Mouse (Mus musculus) embryonic stem cell, embryonic (primary cell): ENCODE data around the gene Ehmt2.

Experiments used
- CTCF ChIA-PET, 4 experiments: fragments of 300-600 bp in 2 of 4; fragments of 350-600 bp in 2 of 4; sonication (Branson Sonifier 250); formaldehyde crosslinking; loops; one replicate each; lab custom pipeline; 2022; ENCODE audit warnings: inconsistent platforms in 2 of 4; lab: Charles Lee
- POLR2A ChIA-PET, 4 experiments: fragments of 300-600 bp in 2 of 4; fragments of 350-600 bp in 2 of 4; sonication (Branson Sonifier 250); formaldehyde crosslinking; loops; one replicate each; lab custom pipeline; 2022; ENCODE audit warnings: antibody characterized with exemption in 4 of 4, inconsistent platforms in 1 of 4; lab: Charles Lee

The Ehmt2 gene

DNA sequence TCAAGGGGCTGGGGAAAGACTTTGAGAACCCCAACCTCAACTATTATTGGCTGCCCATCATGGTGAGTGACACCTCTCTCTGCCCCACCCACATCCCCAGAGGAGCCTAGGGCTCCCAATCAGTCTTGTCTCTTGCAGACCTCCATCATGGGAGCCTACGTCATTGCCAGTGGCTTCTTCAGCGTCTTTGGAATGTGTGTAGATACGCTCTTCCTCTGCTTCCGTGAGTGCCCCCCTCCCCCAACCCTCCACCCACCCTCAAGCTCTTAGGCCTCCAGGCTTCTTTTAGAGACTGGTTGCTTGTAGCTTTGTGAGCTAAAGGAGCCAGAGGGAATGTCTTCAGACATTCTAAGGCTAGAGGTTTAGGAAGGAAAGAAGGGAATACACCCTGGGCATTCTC is 30.6 kb downstream of the Ehmt2 start:
- ChIA-PET CTCF (interaction anchor here in 2 of 4 experiments (0.6 to 1.6 kb wide), 6 partner anchors 10 to 840 kb away, joined by 3 to 14 read pairs (median 4); partner anchors contain the start of gene Lsm2 (in 1 of the 2)), POLR2A (interaction anchor here (0.6 to 3.2 kb wide), 18 partner anchors 9 to 538 kb away, joined by 3 to 78 read pairs (median 4); no protein-coding TSS in a partner anchor)

DNA sequence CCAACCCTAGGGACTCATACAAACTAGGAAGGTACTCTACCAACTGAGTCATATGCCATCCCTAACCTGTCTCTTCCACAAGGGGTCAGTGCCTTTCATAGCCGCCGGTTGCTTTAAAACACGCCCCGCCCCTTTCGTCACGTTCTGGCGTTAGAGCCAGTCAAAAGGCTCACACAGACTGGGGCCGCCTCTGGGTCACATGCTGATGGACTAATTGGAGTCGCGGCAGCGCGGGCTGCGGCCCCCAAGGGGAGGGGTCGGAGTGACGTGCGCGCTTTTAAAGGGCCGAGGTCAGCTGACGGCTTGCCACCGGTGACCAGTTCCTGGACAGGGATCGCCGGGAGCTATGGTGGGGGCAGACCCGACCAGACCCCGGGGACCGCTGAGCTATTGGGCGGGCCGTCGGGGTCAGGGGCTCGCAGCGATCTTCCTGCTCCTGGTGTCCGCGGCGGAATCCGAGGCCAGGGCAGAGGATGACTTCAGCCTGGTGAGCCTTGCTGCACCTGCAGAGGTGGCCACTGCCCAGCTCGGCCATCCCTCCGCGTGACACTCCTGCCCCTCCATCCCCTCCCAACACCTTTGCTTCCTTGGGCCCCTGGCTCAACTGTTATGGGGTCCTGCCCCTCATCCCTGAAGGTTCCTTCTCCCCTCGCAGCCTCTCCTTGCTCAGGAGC is 32.9 kb downstream of the Ehmt2 start, which contains the start of gene Neu1:
Gene Neu1 (plus strand): TSS at position 193 of the 674 bp plus-strand sequence.
- ChIA-PET POLR2A (interaction anchor here (0.6 to 6.6 kb wide), 59 partner anchors 9 to 876 kb away, joined by 3 to 158 read pairs (median 4); partner anchors contain the start of genes H2-DMa (in 2 of the 4), Vars (in 2 of the 4), C2 (in 1 of the 4) and Cfb (in 1 of the 4)), CTCF (interaction anchor here (0.6 to 3.1 kb wide), 27 partner anchors 8 to 749 kb away, joined by 3 to 11 read pairs (median 4); partner anchors contain the start of genes C2 (in 1 of the 4), Ehmt2 (in 1 of the 4) and Zbtb12 (in 1 of the 4))

DNA sequence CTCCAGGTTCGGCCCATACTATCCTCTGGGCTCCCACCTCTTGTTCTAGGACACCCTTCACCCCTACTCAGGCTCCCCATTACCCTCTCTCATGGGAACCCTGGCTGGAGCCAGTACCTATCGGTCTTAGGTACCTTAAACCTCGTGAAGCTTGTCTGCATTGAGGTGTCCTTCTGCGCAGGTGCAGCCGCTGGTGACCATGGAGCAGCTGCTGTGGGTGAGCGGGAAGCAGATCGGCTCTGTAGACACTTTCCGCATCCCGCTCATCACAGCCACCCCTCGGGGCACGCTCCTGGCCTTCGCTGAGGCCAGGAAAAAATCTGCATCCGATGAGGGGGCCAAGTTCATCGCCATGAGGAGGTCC is 33.4 kb downstream of the Ehmt2 start:
- ChIA-PET CTCF (interaction anchor here in 2 of 4 experiments (0.6 to 3.1 kb wide), 13 partner anchors 9 to 44 kb away, joined by 3 to 9 read pairs (median 4); partner anchors contain the start of genes C2 (in 1 of the 2) and Ehmt2 (in 1 of the 2)), POLR2A (interaction anchor here (0.7 to 6.6 kb wide), 37 partner anchors 10 to 813 kb away, joined by 3 to 158 read pairs (median 4); partner anchors contain the start of genes H2-DMa (in 2 of the 4), C2 (in 1 of the 4), Ehmt2 (in 1 of the 4) and Lsm2 (in 1 of the 4))

DNA sequence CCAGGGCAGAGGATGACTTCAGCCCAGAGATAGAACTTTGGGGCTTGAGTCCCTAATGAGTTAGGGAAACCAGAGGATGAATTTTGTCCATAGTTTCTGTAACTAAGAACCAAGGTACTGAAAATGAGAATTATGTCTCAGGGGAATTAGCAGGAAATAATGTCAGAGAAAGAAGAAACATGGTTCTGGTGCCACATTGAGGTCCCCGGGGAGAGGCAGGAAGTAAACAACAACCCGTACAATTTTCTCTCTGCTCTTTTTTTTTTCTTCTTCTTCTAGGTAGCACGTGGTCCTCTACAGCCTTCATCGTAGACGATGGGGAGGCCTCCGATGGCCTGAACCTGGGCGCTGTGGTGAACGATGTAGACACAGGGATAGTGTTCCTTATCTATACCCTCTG is 34.0 kb downstream of the Ehmt2 start:
- ChIA-PET CTCF (interaction anchor here in 2 of 4 experiments (1.1 to 3.1 kb wide), 8 partner anchors 9 to 21 kb away, joined by 3 to 9 read pairs (median 6); no protein-coding TSS in a partner anchor), POLR2A (interaction anchor here (0.7 to 6.6 kb wide), 15 partner anchors 14 to 68 kb away, joined by 3 to 158 read pairs (median 5); partner anchors contain the start of genes Lsm2 (in 1 of the 4) and Vars (in 1 of the 4))

DNA sequence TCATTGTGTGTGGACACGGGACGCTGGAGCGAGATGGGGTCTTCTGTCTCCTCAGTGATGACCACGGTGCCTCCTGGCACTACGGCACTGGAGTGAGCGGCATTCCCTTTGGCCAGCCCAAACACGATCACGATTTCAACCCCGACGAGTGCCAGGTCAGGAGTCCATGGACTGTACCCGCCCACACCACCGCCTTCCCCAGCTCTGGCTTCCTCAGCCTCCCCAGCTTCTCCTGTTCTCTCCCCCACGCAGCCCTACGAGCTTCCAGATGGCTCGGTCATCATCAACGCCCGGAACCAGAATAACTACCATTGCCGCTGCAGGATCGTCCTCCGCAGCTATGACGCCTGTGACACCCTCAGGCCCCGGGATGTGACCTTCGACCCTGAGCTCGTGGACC is 35.8 kb downstream of the Ehmt2 start:
- ChIA-PET CTCF (interaction anchor here in 2 of 4 experiments (0.7 to 2.8 kb wide), 9 partner anchors 10 to 78 kb away, joined by 3 to 11 read pairs (median 3); no protein-coding TSS in a partner anchor), POLR2A (interaction anchor here (0.6 to 6.6 kb wide), 18 partner anchors 10 to 177 kb away, joined by 3 to 158 read pairs (median 4); partner anchors contain the start of gene Ddah2 (in 1 of the 4))

DNA sequence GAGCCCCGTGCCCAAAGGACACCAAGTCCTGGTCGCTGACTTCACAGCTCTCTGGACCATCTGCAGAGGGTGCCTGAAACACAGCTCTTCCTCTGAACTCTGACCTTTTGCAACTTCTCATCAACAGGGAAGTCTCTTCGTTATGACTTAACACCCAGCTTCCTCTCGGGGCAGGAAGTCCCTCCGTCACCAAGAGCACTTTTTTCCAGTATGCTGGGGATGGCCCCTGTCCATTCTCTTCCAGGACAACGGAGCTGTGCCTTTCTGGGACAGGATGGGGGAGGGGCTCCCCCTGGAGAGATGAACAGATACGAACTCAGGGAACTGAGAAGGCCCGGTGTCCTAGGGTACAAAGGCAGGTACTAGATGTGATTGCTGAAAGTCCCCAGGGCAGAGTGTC is 36.6 kb downstream of the Ehmt2 start:
- CTCF ChIA-PET = interaction anchor here in 2 of 4 experiments (0.8 to 2.8 kb wide), 6 partner anchors 10 to 74 kb away, joined by 3 to 11 read pairs (median 4); no protein-coding TSS in a partner anchor
- POLR2A ChIA-PET = interaction anchor here (0.6 to 6.6 kb wide), 15 partner anchors 10 to 176 kb away, joined by 3 to 158 read pairs (median 4); partner anchors contain the start of gene Lsm2 (in 1 of the 4)

DNA sequence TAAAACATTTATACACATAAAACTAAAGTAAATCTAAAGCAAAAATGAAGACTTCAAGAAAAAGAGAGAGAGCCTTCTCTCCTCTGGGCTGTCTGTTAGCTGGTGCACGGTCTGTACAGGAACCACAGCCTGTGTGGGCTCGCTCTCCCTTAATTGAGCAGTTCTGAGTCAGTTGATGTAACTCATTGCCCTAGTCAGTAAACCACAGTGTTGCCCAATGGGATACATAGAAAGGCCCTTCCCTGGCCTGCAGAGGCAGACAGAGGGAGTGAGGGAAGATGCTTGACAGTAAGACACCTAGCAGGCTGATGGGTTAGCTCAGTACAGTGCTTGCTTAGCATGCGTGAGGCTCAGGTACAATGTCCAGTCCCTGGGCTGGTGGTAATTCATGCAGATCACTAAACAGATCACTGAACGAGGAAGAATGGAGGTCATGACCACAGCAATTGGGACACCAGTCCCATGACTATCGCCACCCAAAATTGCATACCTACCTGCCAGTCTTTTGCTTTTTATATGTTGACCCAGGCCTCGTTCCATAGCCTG is 39.8 kb downstream of the Ehmt2 start:
- ChIA-PET POLR2A (interaction anchor here in 3 of 4 experiments (0.9 to 3.0 kb wide), 5 partner anchors 12 to 21 kb away, joined by 3 to 19 read pairs (median 5); no protein-coding TSS in a partner anchor), CTCF (interaction anchor here in 1 of 4 experiments (0.5 kb wide), 1 partner anchor 150 kb away, joined by 4 read pairs; no protein-coding TSS in a partner anchor)

DNA sequence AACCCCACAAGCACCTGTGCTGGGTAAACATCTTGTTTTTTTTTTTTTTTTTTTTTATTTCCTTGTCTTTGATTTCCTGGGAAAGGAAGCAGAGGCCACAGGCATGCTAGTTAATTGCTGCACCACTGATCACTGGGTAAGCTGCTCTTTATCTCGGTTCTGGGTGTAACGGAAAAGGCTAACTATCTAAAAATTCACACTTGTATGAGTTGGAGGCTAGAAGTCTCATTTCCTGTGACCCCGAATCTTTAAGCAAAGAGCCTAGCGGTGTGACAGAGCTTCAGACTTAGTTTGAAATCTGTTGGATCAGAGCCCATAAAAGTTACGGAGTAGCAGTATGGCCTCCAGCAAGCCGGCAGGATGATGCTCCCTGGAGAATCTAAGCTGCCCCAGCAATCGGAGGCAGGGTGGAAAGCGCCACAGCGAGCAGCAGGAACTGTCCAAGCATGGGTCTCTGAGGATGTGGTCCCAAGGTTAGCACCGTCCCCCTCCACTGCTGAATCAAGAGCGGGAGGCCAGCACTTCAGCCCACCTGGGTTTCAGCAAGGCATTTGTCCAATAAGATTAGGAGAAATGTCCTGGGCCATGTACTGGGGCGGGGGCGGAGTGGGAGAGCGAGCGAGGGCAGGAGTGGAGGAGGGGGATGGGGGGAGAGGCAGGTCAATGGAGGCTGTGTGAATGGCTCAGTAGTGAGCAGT is 43.2 kb downstream of the Ehmt2 start:
- ChIA-PET POLR2A (interaction anchor here (0.7 to 3.2 kb wide), 16 partner anchors 8 to 62 kb away, joined by 3 to 26 read pairs (median 6); partner anchors contain the start of genes Neu1 (in 2 of the 4), Lsm2 (in 1 of the 4) and Zbtb12 (in 1 of the 4)), CTCF (interaction anchor here in 3 of 4 experiments (0.7 to 0.9 kb wide), 4 partner anchors 10 to 118 kb away, joined by 3 to 4 read pairs (median 3); no protein-coding TSS in a partner anchor)

DNA sequence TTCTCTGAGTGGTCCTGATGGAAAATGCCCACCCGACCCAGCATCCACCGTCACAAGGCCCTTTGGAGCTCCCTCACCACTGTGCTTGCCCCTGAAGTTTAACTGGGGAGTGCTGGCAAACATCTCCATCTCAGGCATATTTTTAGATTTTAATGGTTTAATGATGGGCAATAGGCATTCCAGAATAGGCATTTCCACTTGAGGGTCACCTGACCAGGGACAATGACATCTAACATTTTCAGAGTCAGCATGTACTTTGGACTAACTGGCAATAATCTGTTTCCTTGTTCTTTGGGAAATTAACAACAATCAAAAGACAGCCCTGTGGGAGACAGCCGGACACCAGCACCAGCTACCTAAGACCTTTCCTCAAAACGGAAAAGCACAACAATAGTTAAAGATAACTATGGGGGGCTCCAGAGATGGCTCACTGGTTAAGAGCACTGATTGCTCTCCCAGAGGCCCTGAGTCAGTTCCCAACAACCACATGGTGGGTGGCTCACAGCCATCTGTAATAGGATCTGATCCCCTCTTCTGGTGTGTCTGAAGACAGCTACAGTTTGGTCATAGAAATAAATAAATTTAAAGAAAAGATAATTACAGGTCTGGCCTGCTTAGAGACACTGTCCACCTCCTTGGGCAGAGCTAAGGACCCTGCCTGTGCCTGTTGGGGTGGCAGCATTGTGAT is 45.0 kb downstream of the Ehmt2 start:
- POLR2A ChIA-PET = interaction anchor here (0.5 to 3.2 kb wide), 13 partner anchors 7 to 41 kb away, joined by 3 to 26 read pairs (median 5); no protein-coding TSS in a partner anchor
- CTCF ChIA-PET = interaction anchor here in 3 of 4 experiments (0.5 to 0.8 kb wide), 6 partner anchors 19 to 555 kb away, joined by 3 to 5 read pairs (median 3); no protein-coding TSS in a partner anchor

DNA sequence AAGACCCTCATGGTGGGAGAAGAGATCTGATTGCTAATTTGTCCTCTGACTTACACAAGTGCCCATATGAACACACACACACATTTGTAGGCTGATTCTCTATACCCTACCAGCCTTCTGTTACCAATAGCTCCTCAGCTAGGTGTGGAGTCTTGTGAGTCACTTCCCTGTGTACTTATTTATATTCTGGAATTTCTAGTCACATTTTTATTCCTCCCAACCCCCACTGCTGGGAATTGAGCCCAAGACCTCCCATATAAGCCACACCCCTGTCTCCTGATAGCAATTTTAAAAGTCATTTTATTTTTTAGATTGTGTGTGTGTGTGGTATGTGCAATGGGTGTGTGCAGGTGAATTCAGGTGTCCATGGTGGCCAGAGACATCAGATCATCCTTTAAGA is 46.1 kb downstream of the Ehmt2 start:
- CTCF ChIA-PET = interaction anchor here in 3 of 4 experiments (0.7 to 1.3 kb wide), 3 partner anchors 10 to 155 kb away, joined by 3 to 4 read pairs (median 4); no protein-coding TSS in a partner anchor
- POLR2A ChIA-PET = interaction anchor here in 3 of 4 experiments (0.8 to 9.1 kb wide), 4 partner anchors 11 to 13 kb away, joined by 3 to 158 read pairs (median 4); partner anchors contain the start of gene Neu1 (in 2 of the 3)

DNA sequence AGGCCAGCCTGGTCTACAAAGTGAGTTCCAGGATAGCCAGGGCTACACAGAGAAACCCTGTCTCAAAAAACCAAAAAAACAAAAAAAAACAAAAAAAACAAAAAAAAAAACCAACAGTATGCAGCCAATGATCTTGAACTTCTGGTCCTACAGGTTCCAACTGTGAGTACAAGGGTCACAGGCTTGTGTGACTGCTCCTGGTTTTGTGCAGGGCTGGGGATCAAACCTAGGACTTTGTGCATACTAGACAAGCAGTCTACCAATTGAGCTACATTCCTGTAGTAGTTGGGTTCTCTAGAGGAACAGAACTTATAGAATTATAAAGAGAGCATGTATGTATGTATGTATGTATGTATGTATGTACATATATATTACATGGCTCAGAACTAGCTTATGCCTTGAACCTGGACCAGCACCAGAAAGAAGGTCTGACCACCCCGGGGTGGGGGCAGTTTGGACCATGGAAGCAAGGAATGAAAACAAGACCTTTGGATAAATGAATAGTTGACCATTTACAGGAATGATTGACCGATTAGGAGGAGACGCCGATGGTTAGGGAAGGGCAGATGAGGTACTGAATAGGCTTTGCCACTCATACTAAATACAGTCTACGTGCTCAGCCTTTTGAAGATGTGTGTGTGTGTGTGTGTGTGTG is 48.3 kb downstream of the Ehmt2 start:
- CTCF ChIA-PET = interaction anchor here in 3 of 4 experiments (0.6 to 1.3 kb wide), 5 partner anchors 35 to 826 kb away, joined by 3 to 4 read pairs (median 3); partner anchors contain the start of gene Lsm2 (in 1 of the 3)
- POLR2A ChIA-PET = interaction anchor here (0.5 to 9.1 kb wide), 13 partner anchors 12 to 116 kb away, joined by 3 to 158 read pairs (median 4); partner anchors contain the start of genes Neu1 (in 2 of the 4), C2 (in 1 of the 4), Ehmt2 (in 1 of the 4) and Zbtb12 (in 1 of the 4)

DNA sequence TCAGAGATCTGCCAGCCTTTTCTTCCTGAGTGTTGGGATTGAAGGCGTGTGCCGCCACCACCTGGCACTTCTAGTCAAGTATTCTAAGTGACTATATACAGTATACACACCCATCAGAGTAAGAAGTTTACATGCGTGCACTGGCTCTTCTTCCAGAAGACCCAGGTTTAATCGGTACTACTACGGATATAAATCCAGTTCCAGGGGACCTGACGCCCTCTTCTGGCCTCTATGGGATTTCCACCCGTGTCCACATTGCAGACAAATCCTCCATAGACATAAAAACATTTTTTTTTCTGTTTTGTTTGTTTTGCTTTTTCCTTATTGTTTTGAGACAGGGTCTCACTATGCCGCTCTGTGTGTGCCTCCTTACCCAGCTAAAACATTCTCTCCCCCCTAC is 49.3 kb downstream of the Ehmt2 start:
- ChIA-PET POLR2A (interaction anchor here in 3 of 4 experiments (0.8 to 9.1 kb wide), 12 partner anchors 13 to 303 kb away, joined by 3 to 158 read pairs (median 38); partner anchors contain the start of genes Neu1 (in 2 of the 3), C2 (in 1 of the 3), D17H6S53E (in 1 of the 3) and Ehmt2 (in 1 of the 3)), CTCF (no interaction called here)

DNA sequence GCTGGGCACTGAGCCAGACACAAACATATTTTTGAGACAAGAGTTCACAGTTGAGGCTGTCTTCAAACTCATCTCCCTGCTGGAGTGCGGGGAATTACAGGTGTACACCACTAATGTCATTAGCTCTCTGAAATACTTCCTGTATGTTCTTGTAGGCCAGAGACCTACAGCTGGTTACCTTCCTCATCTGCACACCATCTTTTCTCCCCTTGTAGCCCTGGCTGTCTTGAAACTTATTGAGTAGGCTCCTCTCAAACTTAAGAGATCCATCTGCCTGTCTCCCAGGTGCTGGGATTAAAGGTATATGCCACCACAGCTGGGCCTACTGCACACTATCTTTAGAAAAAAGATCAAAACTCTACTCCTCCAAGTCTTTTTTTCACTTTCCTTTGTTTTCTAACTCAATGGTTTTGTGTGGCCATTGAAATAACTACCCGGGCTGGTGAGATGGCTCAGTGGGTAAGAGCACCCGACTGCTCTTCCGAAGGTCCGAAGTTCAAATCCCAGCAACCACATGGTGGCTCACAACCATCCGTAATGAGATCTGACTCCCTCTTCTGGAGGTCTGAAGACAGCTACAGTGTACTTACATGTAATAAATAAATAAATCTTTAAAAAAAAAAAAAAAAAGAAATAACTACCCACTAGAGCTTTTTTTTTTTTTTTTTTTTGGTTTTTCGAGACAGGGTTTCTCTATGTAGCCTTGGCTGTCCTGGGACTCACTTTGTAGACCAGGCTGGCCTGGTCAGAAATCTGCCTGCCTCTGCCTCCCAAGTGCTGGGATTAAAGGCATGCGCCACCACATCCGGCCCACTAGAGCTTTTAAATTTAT is 50.7 kb downstream of the Ehmt2 start:
- ChIA-PET POLR2A (interaction anchor here (0.5 to 9.1 kb wide), 89 partner anchors 7 to 926 kb away, joined by 3 to 216 read pairs (median 7); partner anchors contain the start of genes Neu1 (in 4 of the 4), Lsm2 (in 3 of the 4), Agpat1 (in 2 of the 4) and Ddx39b (in 2 of the 4)), CTCF (interaction anchor here (0.6 to 1.7 kb wide), 13 partner anchors 14 to 917 kb away, joined by 3 to 14 read pairs (median 4); no protein-coding TSS in a partner anchor)

DNA sequence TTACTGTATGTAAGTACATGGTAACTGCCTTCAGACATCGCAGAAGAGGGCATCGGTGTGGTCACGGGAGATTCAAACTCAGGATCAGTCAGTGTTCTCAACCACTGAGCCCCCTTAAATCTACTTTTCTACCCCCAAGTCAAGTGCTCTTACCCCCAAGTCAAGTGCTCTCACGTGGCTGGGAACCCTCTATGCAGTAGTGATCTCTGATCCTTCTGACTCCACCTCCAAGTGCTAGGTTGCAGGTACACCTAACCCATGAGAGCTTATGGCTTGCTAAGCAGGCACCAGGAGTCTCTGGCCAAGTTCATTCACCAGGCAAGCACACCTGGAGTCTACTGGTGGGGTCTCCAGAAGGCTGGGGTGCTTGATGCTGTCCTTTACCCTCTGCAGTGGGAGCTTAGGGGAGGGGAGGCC is 51.3 kb downstream of the Ehmt2 start:
- POLR2A ChIA-PET = interaction anchor here (0.5 to 9.1 kb wide), 117 partner anchors 7 to 994 kb away, joined by 3 to 216 read pairs (median 6); partner anchors contain the start of genes Neu1 (in 4 of the 4), Hspa1b (in 3 of the 4), Lsm2 (in 3 of the 4) and Agpat1 (in 2 of the 4)
- CTCF ChIA-PET = interaction anchor here in 3 of 4 experiments (0.6 to 1.7 kb wide), 9 partner anchors 15 to 327 kb away, joined by 3 to 14 read pairs (median 4); no protein-coding TSS in a partner anchor
